In the genomic region with DNA sequence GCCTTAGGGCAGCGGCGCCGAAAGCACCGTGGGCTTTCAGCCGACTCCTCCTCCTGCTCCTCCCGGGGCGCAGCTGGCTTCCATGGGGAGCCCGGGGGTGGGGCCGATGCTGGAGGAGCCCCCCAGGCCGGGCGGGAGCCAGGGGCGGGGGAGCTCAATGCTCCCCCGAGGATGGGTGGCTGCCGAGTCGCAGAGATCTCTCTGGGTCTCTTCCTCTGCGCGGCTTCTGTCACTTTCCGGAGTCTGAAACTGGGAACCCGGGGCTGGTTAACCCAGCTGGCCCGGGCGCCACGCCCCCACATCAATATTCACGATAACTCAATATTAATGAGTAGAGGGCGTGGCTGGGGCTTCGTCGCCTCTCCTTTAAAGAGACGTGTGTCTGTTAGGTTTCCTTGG, we compare ENCODE assay signal across 7 mouse cellular contexts. TPM values are rescaled to one million over a fixed set of nuclear protein-coding genes. Genes with fewer than 3 reads are reported as not detected.
DNase-seq lines count a peak whose midpoint lies in the region; ATAC-seq and TF ChIP-seq lines count a peak whose summit lies in the region.

Gene Creb3l1 (minus strand): TSS at position 229 of the 399 bp plus-strand sequence.

- WGBS in forebrain, embryonic 14.5 days = 0% methylated on average over 20 of the region's 27 CpGs

- TF ChIP-seq CTCF in G1E (IDR thresholded peaks at IDR 0.05; ENCODE audit: low read depth, low read length) = no peak
- TF ChIP-seq CTCF in layer of hippocampus, adult 2 months (conservative IDR thresholded peaks at IDR 0.05) = no peak

- peak; percentile 20 for DNase-seq in G1E (ENCODE audit: low spot score)
- DNase-seq in adrenal gland, postnatal 36 days = peak; percentile 87 to 89
- DNase-seq in forebrain, embryonic 14.5 days (ENCODE audit: low spot score) = peak; percentile 86
- DNase-seq in heart, postnatal 4 days = peak; percentile 83
- DNase-seq in layer of hippocampus, adult 2 months (ENCODE audit: low spot score in 2 of 2) = peak in 1 of 2 experiments; percentile 63
- peak; percentile 79 for DNase-seq in lung, postnatal 25 days (ENCODE audit: low spot score)
- peak; percentile 53 for DNase-seq in right cerebral cortex, postnatal 4 days

- H3K27me3 ChIP-seq in G1E (ENCODE audit: insufficient read depth, low read length) = peaks cover 40% of the 10 kb centered on the region
- peaks cover 9% of the 10 kb centered on the region; the same call in 1 of the 2 replicates for H3K27me3 ChIP-seq in forebrain, embryonic 14.5 days (replicated peaks; ENCODE audit: control insufficient read depth, insufficient read depth, low read length)

- H3K4me3 ChIP-seq in G1E (ENCODE audit: low read depth, low read length) = peak within 1 kb of the TSS; percentile 49; the same call in 1 of the 2 replicates
- peak within 1 kb of the TSS; percentile 56 for H3K4me3 ChIP-seq in forebrain, embryonic 14.5 days (ENCODE audit: low read depth, low read length)
- H3K4me3 ChIP-seq in layer of hippocampus, adult 2 months = peak within 1 kb of the TSS; percentile 67

- H3K9me3 ChIP-seq in G1E (replicated peaks) = no peaks in the 10 kb centered on the region
- no peaks in the 10 kb centered on the region for H3K9me3 ChIP-seq in forebrain, embryonic 14.5 days (replicated peaks; ENCODE audit: control insufficient read depth, low read length)

- no peak within 1 kb of the TSS for H3K27ac ChIP-seq in forebrain, embryonic 14.5 days (ENCODE audit: low read depth, low read length)
- 0 out of 2 replicates have a peak within 1 kb of the TSS, but pooled peaks have one; percentile 14 for H3K27ac ChIP-seq in layer of hippocampus, adult 2 months

- H3K4me2 ChIP-seq in forebrain, embryonic 14.5 days (ENCODE audit: low read length) = peak within 1 kb of the TSS; percentile 97

- no peaks in the 10 kb centered on the region for H3K36me3 ChIP-seq in G1E (replicated peaks)
- no peaks in the 10 kb centered on the region for H3K36me3 ChIP-seq in forebrain, embryonic 14.5 days (ENCODE audit: control insufficient read depth, insufficient read depth, low read length)

- peaks cover 5% of the 10 kb centered on the region; the same call in 1 of the 2 replicates for H3K4me1 ChIP-seq in G1E (ENCODE audit: insufficient read depth, low read depth, low read length)
- H3K4me1 ChIP-seq in forebrain, embryonic 14.5 days (ENCODE audit: control insufficient read depth, insufficient read depth, low read length) = peaks cover 2% of the 10 kb centered on the region; the same call in 1 of the 2 replicates

- ATAC-seq in G1E (ENCODE audit: extremely low read depth, insufficient number of reproducible peaks, low FRiP score, poor library complexity, severe bottlenecking) = no peak
- ATAC-seq in forebrain, embryonic 14.5 days = peak; percentile 69

- peak within 1 kb of the TSS; percentile 62 for H3K9ac ChIP-seq in forebrain, embryonic 14.5 days (ENCODE audit: low read length)

RNA-seq across cellular contexts. Expression of gene Creb3l1, which starts in this region (rescaled TPM):
- total RNA-seq in G1E (2014; fragmentation: Nextera tagmentation) (2.5 and 2.8 TPM in 2 replicates), G1E (2017) (1.4 and 1.5 TPM in 2 replicates)
- 1.1 and 1.4 TPM in 2 replicates for polyA plus RNA-seq in G1E (2012)
- 10 to 100 TPM in 1 of 2 experiments, 1 to 10 TPM in 1; 6.2 to 30.5 TPM for total RNA-seq in adrenal gland, postnatal 36 days (2021)
- 0.80 and 1.3 TPM in 2 replicates for polyA plus RNA-seq in forebrain, embryonic 14.5 days (2014; fragmentation: Nextera tagmentation; extraction: Ambion mirVana)
- total RNA-seq in heart, postnatal 4 days (2021) = 10 to 100 TPM; 16.9 to 18.5 TPM
- total RNA-seq in layer of hippocampus, adult 2 months (2021) = 1 to 10 TPM; 3.2 to 3.6 TPM
